Mouse (Mus musculus): ENCODE data around the gene Npas1. TPM values are rescaled to one million over a fixed set of nuclear protein-coding genes. Genes with fewer than 3 reads are reported as not detected.

The Npas1 gene
- total and polyA plus RNA-seq, 3 experiments, result 0.08 to 1.3 TPM; not detected in 1

DNA sequence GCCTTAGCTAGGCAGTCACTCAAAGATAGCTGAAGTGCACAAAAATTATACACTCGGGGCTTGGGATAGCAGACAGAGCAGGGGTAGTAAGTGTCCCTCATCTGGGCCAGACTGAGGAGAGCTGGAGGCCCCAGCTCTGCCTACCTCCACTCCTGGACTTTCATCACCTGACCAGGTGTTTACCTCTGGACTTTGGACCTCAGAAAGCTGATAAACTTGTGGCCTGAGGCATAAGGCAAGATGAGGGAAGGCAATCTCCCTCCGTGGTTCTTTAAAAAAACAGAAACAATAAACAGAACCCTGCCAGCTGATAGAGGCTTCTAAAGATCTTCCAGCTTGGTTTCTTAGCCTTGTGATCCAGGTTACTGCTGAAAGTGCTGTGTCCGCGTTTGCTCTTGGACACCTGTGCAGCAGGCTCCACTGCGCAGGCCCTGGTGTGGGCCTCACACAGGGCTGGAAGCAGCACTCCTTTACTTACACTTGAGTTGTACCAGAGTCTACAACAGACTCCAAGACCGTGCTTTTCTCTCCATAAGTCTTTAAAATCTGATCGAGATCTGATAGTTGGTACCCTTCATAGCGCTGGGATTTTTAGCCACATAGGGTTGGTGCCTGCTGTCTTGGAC, 56.9 kb downstream of the Npas1 start:
- Histone ChIP-seq H3K4me3 (ENCODE audit: control insufficient read depth in 1 of 2, insufficient read depth in 1 of 2, low read depth in 2 of 2, low read length in 2 of 2) (no peak overlapping the region), H3K4me1 (ENCODE audit: control insufficient read depth in 1 of 2, insufficient read depth in 2 of 2, low read length in 2 of 2) (no peaks in the 10 kb centered on the region), H3K79me2 (ENCODE audit: control insufficient read depth, insufficient read depth, low read length, poor library complexity) (no peaks in the 10 kb centered on the region), H3K36me3 (ENCODE audit: control insufficient read depth in 1 of 2, insufficient read depth in 2 of 2, low read length in 2 of 2) (peaks cover 0 to 27% of the 10 kb centered on the region in 2 experiments; a peak in 2 of 4 replicates), H3K27me3 (ENCODE audit: control insufficient read depth in 1 of 2, insufficient read depth in 2 of 2, low read length in 2 of 2) (no peaks in the 10 kb centered on the region), H3K27ac (ENCODE audit: control insufficient read depth, low read depth, low read length) (no peak overlapping the region), H3K9ac (ENCODE audit: control insufficient read depth, low read depth, low read length, poor library complexity, severe bottlenecking) (no peak overlapping the region), H3K9me3 (replicated peaks; ENCODE audit: insufficient read depth, low read length) (no peaks in the 10 kb centered on the region)
- TF ChIP-seq CHD2 (IDR thresholded peaks at IDR 0.05; ENCODE audit: low read length) (no peak), ELF1 (IDR thresholded peaks at IDR 0.05; ENCODE audit: low read depth, low read length) (no peak), ZNF384 (IDR thresholded peaks at IDR 0.05; ENCODE audit: low read depth, low read length) (no peak), POLR2AphosphoS5 (IDR thresholded peaks at IDR 0.05; ENCODE audit: borderline replicate concordance, low read depth, low read length) (no peak), POLR2A (IDR thresholded peaks at IDR 0.05; ENCODE audit: control insufficient read depth in 1 of 2, insufficient read depth in 1 of 2, low read depth in 1 of 2, low read length in 2 of 2, poor library complexity in 1 of 2) (no peak), SIN3A (IDR thresholded peaks at IDR 0.05; ENCODE audit: low read length) (no peak), E2F4 (IDR thresholded peaks at IDR 0.05; ENCODE audit: borderline replicate concordance, low read depth, low read length) (no peak), TAL1 (IDR thresholded peaks at IDR 0.05; ENCODE audit: low read length) (no peak), CHD1 (IDR thresholded peaks at IDR 0.05; ENCODE audit: low read depth, low read length) (no peak), JUND (IDR thresholded peaks at IDR 0.05; ENCODE audit: low read depth, low read length) (no peak), TCF12 (IDR thresholded peaks at IDR 0.05; ENCODE audit: low read depth, low read length) (no peak), USF2 (IDR thresholded peaks at IDR 0.05; ENCODE audit: borderline replicate concordance in 1 of 2, insufficient read depth in 1 of 2, low read depth in 1 of 2, low read length in 2 of 2) (no peak), ZC3H11A (IDR thresholded peaks at IDR 0.05; ENCODE audit: low read depth, low read length) (no peak), CTCF (IDR thresholded peaks at IDR 0.05 in 2 of 3, conservative IDR thresholded peaks at IDR 0.05 in 1 of 3; ENCODE audit: control insufficient read depth in 1 of 3, insufficient read depth in 1 of 3, low read depth in 2 of 3, low read length in 3 of 3, poor library complexity in 1 of 3, severe bottlenecking in 1 of 3) (no peak), KAT2A (conservative IDR thresholded peaks at IDR 0.05; ENCODE audit: low read depth, low read length) (no peak), NELFE (IDR thresholded peaks at IDR 0.05; ENCODE audit: low read depth, low read length) (no peak), BHLHE40 (IDR thresholded peaks at IDR 0.05; ENCODE audit: borderline replicate concordance, low read depth, low read length) (no peak), NRF1 (IDR thresholded peaks at IDR 0.05; ENCODE audit: insufficient read depth, low read depth, low read length, poor library complexity, severe bottlenecking) (no peak), POLR2AphosphoS2 (IDR thresholded peaks at IDR 0.05; ENCODE audit: low read length) (no peak)
- DNase-seq (ENCODE audit: low read depth, low spot score), result no peak

DNA sequence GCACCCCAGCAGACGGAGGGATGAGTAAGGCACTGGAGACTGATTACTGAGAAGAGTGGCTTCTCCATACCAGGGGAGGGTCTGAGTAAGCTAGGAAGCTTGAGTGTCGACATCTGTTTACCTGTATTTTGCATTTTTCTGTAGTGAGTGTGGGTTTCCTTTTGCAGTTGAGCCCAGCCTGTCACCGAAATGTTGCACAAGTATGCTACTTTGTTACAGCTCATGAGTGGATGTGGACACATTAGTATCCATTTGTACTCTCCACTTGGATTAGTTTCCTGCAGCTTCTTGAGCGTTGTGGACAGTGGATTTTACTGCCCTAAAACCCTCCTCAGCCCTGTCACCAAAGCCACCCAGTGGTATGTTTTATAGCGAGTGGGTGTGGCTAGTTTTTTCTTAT, 58.8 kb downstream of the Npas1 start:
- H3K4me1 ChIP-seq (ENCODE audit: control insufficient read depth in 1 of 2, insufficient read depth in 2 of 2, low read length in 2 of 2), result no peaks in the 10 kb centered on the region

More for the DNA sequence above, 58.8 kb downstream of the Npas1 start:
- DNase-seq (ENCODE audit: low read depth, low spot score), result no peak
- Histone ChIP-seq H3K4me3 (ENCODE audit: control insufficient read depth in 1 of 2, insufficient read depth in 1 of 2, low read depth in 2 of 2, low read length in 2 of 2) (no peak overlapping the region), H3K27ac (ENCODE audit: control insufficient read depth, low read depth, low read length) (no peak overlapping the region), H3K27me3 (ENCODE audit: control insufficient read depth in 1 of 2, insufficient read depth in 2 of 2, low read length in 2 of 2) (no peaks in the 10 kb centered on the region), H3K9ac (ENCODE audit: control insufficient read depth, low read depth, low read length, poor library complexity, severe bottlenecking) (no peak overlapping the region), H3K79me2 (ENCODE audit: control insufficient read depth, insufficient read depth, low read length, poor library complexity) (no peaks in the 10 kb centered on the region), H3K36me3 (ENCODE audit: control insufficient read depth in 1 of 2, insufficient read depth in 2 of 2, low read length in 2 of 2) (peaks cover 0 to 18% of the 10 kb centered on the region in 2 experiments; a peak in 2 of 4 replicates), H3K9me3 (replicated peaks; ENCODE audit: insufficient read depth, low read length) (no peaks in the 10 kb centered on the region)
- TF ChIP-seq MAZ (IDR thresholded peaks at IDR 0.05; ENCODE audit: low read depth, low read length) (no peak), NRF1 (IDR thresholded peaks at IDR 0.05; ENCODE audit: insufficient read depth, low read depth, low read length, poor library complexity, severe bottlenecking) (no peak), TCF12 (IDR thresholded peaks at IDR 0.05; ENCODE audit: low read depth, low read length) (no peak), MYC (IDR thresholded peaks at IDR 0.05; ENCODE audit: low read depth, low read length) (no peak), E2F4 (IDR thresholded peaks at IDR 0.05; ENCODE audit: borderline replicate concordance, low read depth, low read length) (no peak), GATA1 (IDR thresholded peaks at IDR 0.05; ENCODE audit: low read depth, low read length) (no peak), POLR2A (IDR thresholded peaks at IDR 0.05; ENCODE audit: control insufficient read depth in 1 of 2, insufficient read depth in 1 of 2, low read depth in 1 of 2, low read length in 2 of 2, poor library complexity in 1 of 2) (no peak), ZMIZ1 (IDR thresholded peaks at IDR 0.05; ENCODE audit: low read depth, low read length) (no peak), JUND (IDR thresholded peaks at IDR 0.05; ENCODE audit: low read depth, low read length) (no peak), ELF1 (IDR thresholded peaks at IDR 0.05; ENCODE audit: low read depth, low read length) (no peak), NELFE (IDR thresholded peaks at IDR 0.05; ENCODE audit: low read depth, low read length) (no peak), MAFK (IDR thresholded peaks at IDR 0.05; ENCODE audit: borderline replicate concordance, low read depth, low read length) (no peak), TBP (IDR thresholded peaks at IDR 0.05; ENCODE audit: low read depth, low read length) (no peak), CTCF (IDR thresholded peaks at IDR 0.05 in 2 of 3, conservative IDR thresholded peaks at IDR 0.05 in 1 of 3; ENCODE audit: control insufficient read depth in 1 of 3, insufficient read depth in 1 of 3, low read depth in 2 of 3, low read length in 3 of 3, poor library complexity in 1 of 3, severe bottlenecking in 1 of 3) (no peak), MAX (IDR thresholded peaks at IDR 0.05; ENCODE audit: low read length) (no peak), RCOR1 (IDR thresholded peaks at IDR 0.05; ENCODE audit: low read depth, low read length) (no peak)
